Mouse (Mus musculus): ENCODE measurements at regions not wholly inside any gene's neighbourhood (a gene's known extent, or its start where the extent isn't known, plus 50 kb on each side); places are given as distances from the start of the nearest gene placed in this dataset.

GRCm38 (mm10) chr8:8562268-8562667 lies 98.8 kb downstream of the Efnb2 start:
- no peak for DNase-seq (ENCODE audit: low read depth, low spot score)

- DNase-seq (ENCODE audit: low read depth, low spot score) = no peak
These were observed 103.0 kb downstream of the Efnb2 start for GRCm38 (mm10) chr8:8558050-8558449.

GRCm38 (mm10) chr8:8556152-8556551 lies 104.9 kb downstream of the Efnb2 start:
- no peak for DNase-seq (ENCODE audit: low read depth, low spot score)

- no peak for DNase-seq (ENCODE audit: low read depth, low spot score)
These were observed 106.4 kb downstream of the Efnb2 start for GRCm38 (mm10) chr8:8554691-8555090.

- no peak for DNase-seq (ENCODE audit: low read depth, low spot score)
These were observed 108.3 kb downstream of the Efnb2 start for GRCm38 (mm10) chr8:8552779-8553178.

GRCm38 (mm10) chr8:8536626-8537025 lies 124.4 kb downstream of the Efnb2 start:
- no peak for DNase-seq (ENCODE audit: low read depth, low spot score)

- no peak for DNase-seq (ENCODE audit: low read depth, low spot score)
These were observed 126.3 kb downstream of the Efnb2 start for GRCm38 (mm10) chr8:8534787-8535186.

- no peak for DNase-seq (ENCODE audit: low read depth, low spot score)
These were observed 128.1 kb downstream of the Efnb2 start for GRCm38 (mm10) chr8:8532907-8533306.

GRCm38 (mm10) chr8:8530540-8530939 lies 130.5 kb downstream of the Efnb2 start:
- no peak for DNase-seq (ENCODE audit: low read depth, low spot score)

GRCm38 (mm10) chr8:8521532-8521931 lies 139.5 kb downstream of the Efnb2 start:
- DNase-seq (ENCODE audit: low read depth, low spot score) = peak; percentile 8

- no peak for DNase-seq (ENCODE audit: low read depth, low spot score)
These were observed 141.3 kb downstream of the Efnb2 start for GRCm38 (mm10) chr8:8519772-8520191.

- no peak for DNase-seq (ENCODE audit: low read depth, low spot score)
These were observed 143.4 kb downstream of the Efnb2 start for GRCm38 (mm10) chr8:8517599-8517998.

- no peak for DNase-seq (ENCODE audit: low read depth, low spot score)
These were observed 144.8 kb downstream of the Efnb2 start for GRCm38 (mm10) chr8:8516272-8516671.

- no peak for DNase-seq (ENCODE audit: low read depth, low spot score)
These were observed 161.1 kb downstream of the Efnb2 start for GRCm38 (mm10) chr8:8499921-8500320.

GRCm38 (mm10) chr8:8498753-8499152 lies 162.3 kb downstream of the Efnb2 start:
- DNase-seq (ENCODE audit: low read depth, low spot score) = no peak

- no peak for DNase-seq (ENCODE audit: low read depth, low spot score)
These were observed 165.6 kb downstream of the Efnb2 start for GRCm38 (mm10) chr8:8495472-8495871.

GRCm38 (mm10) chr8:8494281-8494680 lies 166.8 kb downstream of the Efnb2 start:
- peak; percentile 45 for DNase-seq (ENCODE audit: low read depth, low spot score)

- DNase-seq (ENCODE audit: low read depth, low spot score) = no peak
These were observed 169.1 kb downstream of the Efnb2 start for GRCm38 (mm10) chr8:8491908-8492307.

- peak; percentile 69 for DNase-seq (ENCODE audit: low read depth, low spot score)
These were observed 171.3 kb downstream of the Efnb2 start for GRCm38 (mm10) chr8:8489784-8490183.

GRCm38 (mm10) chr8:8488695-8489571 lies 172.1 kb downstream of the Efnb2 start:
- peak; percentile 53 for DNase-seq (ENCODE audit: low read depth, low spot score)

GRCm38 (mm10) chr8:8488191-8488694 lies 172.8 kb downstream of the Efnb2 start:
- DNase-seq (ENCODE audit: low read depth, low spot score) = no peak

- DNase-seq (ENCODE audit: low read depth, low spot score) = no peak
These were observed 173.3 kb downstream of the Efnb2 start for GRCm38 (mm10) chr8:8487706-8488105.

GRCm38 (mm10) chr8:8486866-8487265 lies 174.2 kb downstream of the Efnb2 start:
- no peak for DNase-seq (ENCODE audit: low read depth, low spot score)
